Mouse (Mus musculus) stomach, embryonic 16.5 days (tissue): ENCODE measurements around the gene Paxx. TPM values are rescaled to one million over a fixed set of nuclear protein-coding genes. Genes with fewer than 3 reads are reported as not detected.

ENCODE experiments used
- ATAC-seq: fragments of 200-750 bp; cut with Nextera tagmentation; 2 replicates; pipeline ENCODE4 v1.8.0; 2017; ENCODE audit warnings: moderate number of reproducible peaks, moderate TSS enrichment; ENCODE audit not compliant: insufficient read depth, low FRiP score
- H3K27ac ChIP-seq: fragments of 300-500 bp; sonication (generic); 2 replicates; pipeline ENCODE4 v1.5.1; 2014; ENCODE audit warnings: low read length
- H3K27me3 ChIP-seq: fragments of 300-500 bp; sonication (generic); 2 replicates; pipeline ENCODE4 v1.6.1; 2014; ENCODE audit warnings: low read length, control low read depth, mixed read lengths; ENCODE audit not compliant: control insufficient read depth, insufficient read depth
- H3K36me3 ChIP-seq: fragments of 300-500 bp; sonication (generic); 2 replicates; pipeline ENCODE4 v1.6.1; 2014; ENCODE audit warnings: low read length; ENCODE audit not compliant: control insufficient read depth, insufficient read depth
- H3K4me1 ChIP-seq: fragments of 300-500 bp; sonication (generic); 2 replicates; pipeline ENCODE4 v1.6.1; 2014; ENCODE audit warnings: low read length, control low read depth, mixed read lengths; ENCODE audit not compliant: control insufficient read depth, insufficient read depth
- H3K4me2 ChIP-seq: fragments of 300-500 bp; sonication (generic); 2 replicates; pipeline ENCODE4 v1.6.1; 2014; ENCODE audit warnings: low read depth, low read length, mixed read lengths
- H3K4me3 ChIP-seq: fragments of 300-500 bp; sonication (generic); replicated peaks from 2 replicates; pipeline ENCODE4 v1.5.1; 2014; ENCODE audit warnings: mild to moderate bottlenecking, low read length
- H3K9ac ChIP-seq: fragments of 300-500 bp; sonication (generic); 2 replicates; pipeline ENCODE4 v1.6.1; 2014; ENCODE audit warnings: low read length
- H3K9me3 ChIP-seq: fragments of 300-500 bp; sonication (generic); replicated peaks from 2 replicates; pipeline ENCODE4 v1.6.1; 2016; ENCODE audit warnings: low read length, control low read depth; ENCODE audit not compliant: control insufficient read depth
- WGBS: fragments of 180-500 bp; shearing (Covaris S2); extraction: QIAGEN DNeasy Blood & Tissue Kit; methylation state at CpG from one replicate; pipeline ENCODE4 v1.1.7; 2014; 5-methylcytosine and 5-hydroxymethylcytosine counted together
- polyA plus RNA-seq: library from polyadenylated mRNA; unstranded; fragments of >200 nt; fragmentation: Nextera tagmentation; extraction: Ambion mirVana; gene quantifications from 2 replicates; pipeline ENCODE4 v1.2.1, GENCODE M21; 2015

The Paxx gene
- polyA plus RNA-seq, 1 experiment from 2014 or later, result 44.1 TPM

DNA sequence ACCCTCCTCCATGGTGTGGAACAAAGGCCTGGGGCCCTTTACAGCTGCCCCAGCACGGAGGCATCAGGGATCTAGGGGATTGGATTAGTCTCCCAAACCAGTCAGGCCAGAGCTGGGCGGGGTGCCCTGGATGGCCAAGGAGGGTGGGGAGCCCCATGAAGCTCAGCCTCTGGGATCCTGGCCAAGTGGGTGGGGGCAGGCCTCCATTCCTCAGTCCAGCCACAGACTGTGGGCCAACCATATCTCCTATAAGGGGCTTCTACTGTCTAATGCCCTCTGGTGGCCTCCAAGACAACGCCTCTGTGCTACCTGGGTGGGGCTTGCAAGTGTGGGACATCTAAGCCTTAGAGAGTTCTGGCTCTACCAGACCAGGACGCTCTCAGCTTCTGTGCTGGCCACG lies 2.0 kb downstream of the Paxx start:
- Histone ChIP-seq H3K36me3 (0 out of 2 replicates have a peak, but pooled peaks cover 8% of the 10 kb centered on the region), H3K4me3 (no peak overlapping the region), H3K9ac (peak overlapping the region; percentile 81), H3K4me2 (peak overlapping the region; percentile 78; the same call in 1 of the 2 replicates), H3K27me3 (no peaks in the 10 kb centered on the region), H3K9me3 (no peaks in the 10 kb centered on the region), H3K4me1 (peaks cover 30% of the 10 kb centered on the region), H3K27ac (peak overlapping the region; percentile 95)
- peak; percentile 37; the same call in 1 of the 2 replicates for ATAC-seq
- 51% methylated on average over 5 of the region's 5 CpGs for WGBS

DNA sequence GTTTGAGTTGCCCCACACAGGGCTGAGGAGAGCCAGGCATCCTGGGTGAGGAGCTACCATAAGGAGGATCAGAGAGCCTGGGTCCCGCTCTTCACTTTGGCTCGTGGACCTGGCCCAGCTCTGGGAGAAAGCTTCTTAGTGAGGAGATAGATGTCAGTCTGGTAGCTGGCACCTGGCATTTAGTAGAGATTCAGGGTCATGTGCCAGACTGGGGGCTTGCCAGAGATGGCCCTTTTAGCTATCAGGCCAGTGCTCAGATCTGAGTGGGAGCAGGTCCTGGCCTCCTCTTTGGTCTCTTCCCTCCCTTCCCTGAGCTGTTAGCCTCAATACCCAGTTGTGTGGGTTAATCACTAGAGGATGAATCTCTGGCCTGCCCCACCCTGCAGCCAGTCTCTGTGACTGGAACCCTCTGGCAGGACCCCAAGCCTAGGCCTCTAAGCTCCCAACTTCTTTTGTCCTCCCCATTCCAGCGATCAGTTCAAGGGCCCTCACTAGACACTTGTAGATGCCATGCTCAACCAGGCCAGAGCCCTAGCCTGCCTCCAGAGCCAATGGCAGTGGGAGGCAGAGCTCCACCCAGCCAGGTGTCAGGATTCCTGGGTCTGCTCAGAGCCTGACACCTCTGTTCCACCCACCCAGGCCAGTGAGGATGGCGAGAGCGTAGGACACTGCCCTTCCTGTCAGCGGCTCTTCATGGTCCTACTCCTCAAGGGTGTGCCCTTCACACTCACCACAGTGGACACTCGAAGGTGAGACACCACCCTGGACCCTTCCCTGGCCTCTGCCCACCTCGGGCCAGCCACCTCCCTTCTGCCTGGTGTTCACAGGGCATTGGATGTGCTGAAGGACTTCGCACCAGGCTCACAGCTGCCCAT lies 3.6 kb downstream of the Paxx start:
- Histone ChIP-seq H3K27ac (peak overlapping the region; percentile 63; the same call in 1 of the 2 replicates), H3K9me3 (no peaks in the 10 kb centered on the region), H3K4me1 (peaks cover 30% of the 10 kb centered on the region), H3K4me3 (no peak overlapping the region), H3K4me2 (peak overlapping the region; percentile 11), H3K27me3 (no peaks in the 10 kb centered on the region), H3K9ac (peak overlapping the region; percentile 17; the same call in 1 of the 2 replicates), H3K36me3 (0 out of 2 replicates have a peak, but pooled peaks cover 8% of the 10 kb centered on the region)
- 83% methylated on average over 9 of the region's 9 CpGs for WGBS
- no peak for ATAC-seq

DNA sequence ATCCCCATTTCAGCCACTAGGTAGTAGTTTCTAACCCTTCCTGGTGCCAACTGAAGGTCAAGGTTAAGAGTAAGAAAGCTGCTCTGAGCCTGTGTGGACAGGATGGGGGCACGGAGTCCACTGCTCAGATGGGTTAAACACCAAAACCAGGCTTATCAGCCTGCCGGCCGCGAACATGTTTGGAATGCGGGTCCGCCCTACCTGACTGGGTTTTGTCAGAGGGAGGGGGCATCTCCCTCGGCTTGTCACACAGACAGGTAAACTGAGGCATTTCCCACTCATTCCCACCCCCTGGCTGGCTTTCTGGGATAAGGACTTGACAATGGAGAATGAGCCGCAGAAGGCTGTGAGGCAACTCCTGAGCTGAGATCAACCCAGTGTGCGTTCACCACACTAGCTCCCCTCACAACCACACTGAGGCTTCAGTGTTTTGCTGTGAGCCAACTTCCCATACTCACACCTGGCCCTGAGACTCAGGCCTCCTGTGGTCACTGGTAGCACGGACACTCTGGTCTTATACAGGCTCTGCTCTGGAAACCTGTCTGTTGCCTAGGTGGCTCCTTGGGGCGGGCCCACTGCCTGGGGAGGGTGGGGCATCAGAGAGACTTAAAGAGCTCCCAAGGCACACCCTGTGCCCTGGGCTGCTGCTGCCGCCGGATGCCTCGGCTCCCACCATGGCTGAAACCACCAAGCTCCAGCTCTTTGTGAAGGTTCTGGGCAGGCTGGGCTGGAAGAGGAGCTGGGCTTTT lies 4.5 kb downstream of the Paxx start, which contains the start of gene Clic3:
Gene Clic3 (plus strand): TSS at position 634 of the 749 bp plus-strand sequence.
- 33% methylated on average over 14 of the region's 14 CpGs for WGBS
- peak; percentile 50 for ATAC-seq
- Histone ChIP-seq H3K4me3 (no peak within 1 kb of the TSS), H3K9me3 (no peaks in the 10 kb centered on the region), H3K27ac (peak within 1 kb of the TSS; percentile 63), H3K9ac (peak within 1 kb of the TSS; percentile 17), H3K4me2 (peak within 1 kb of the TSS; percentile 11), H3K27me3 (no peaks in the 10 kb centered on the region), H3K4me1 (peaks cover 27% of the 10 kb centered on the region), H3K36me3 (0 out of 2 replicates have a peak, but pooled peaks cover 8% of the 10 kb centered on the region)

- Histone ChIP-seq H3K4me2 (no peak overlapping the region), H3K9me3 (no peaks in the 10 kb centered on the region), H3K9ac (no peak overlapping the region), H3K4me3 (no peak overlapping the region), H3K27me3 (no peaks in the 10 kb centered on the region), H3K27ac (no peak overlapping the region), H3K36me3 (0 out of 2 replicates have a peak, but pooled peaks cover 4% of the 10 kb centered on the region), H3K4me1 (0 out of 2 replicates have a peak, but pooled peaks cover 5% of the 10 kb centered on the region)
- no peak for ATAC-seq
- WGBS, result 33% methylated on average over 1 of the region's 1 CpGs
These were observed 7.9 kb downstream of the Paxx start for GRCm38 (mm10) chr2:25452951-25453350.

- 79% methylated on average over 8 of the region's 8 CpGs for WGBS
These were observed 9.8 kb downstream of the Paxx start for GRCm38 (mm10) chr2:25450853-25451647.

DNA sequence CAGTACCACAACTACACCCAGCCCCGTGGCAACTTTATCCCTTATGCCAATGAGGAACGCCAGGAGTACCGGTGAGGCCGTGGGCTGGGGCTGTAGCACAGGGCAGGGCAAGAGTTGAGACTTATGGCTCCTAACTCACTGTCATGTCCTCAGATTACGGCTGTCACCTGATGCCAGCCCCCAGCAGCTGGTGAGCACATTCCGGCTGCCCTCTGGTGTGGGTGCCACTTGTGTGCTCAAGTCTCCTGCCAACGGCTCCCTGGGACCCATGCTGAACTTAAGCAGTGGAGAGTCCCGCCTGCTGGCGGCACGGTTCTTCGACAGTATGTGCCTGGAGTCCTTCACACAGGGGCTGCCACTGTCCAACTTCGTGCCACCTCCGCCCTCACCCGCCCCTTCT lies 18.2 kb downstream of the Paxx start:
- Histone ChIP-seq H3K4me3 (no peak overlapping the region), H3K27me3 (no peaks in the 10 kb centered on the region), H3K4me2 (no peak overlapping the region), H3K27ac (no peak overlapping the region), H3K9ac (no peak overlapping the region; the same call in 1 of the 2 replicates), H3K4me1 (no peaks in the 10 kb centered on the region), H3K9me3 (no peaks in the 10 kb centered on the region), H3K36me3 (no peaks in the 10 kb centered on the region)
- no peak for ATAC-seq
- 89% methylated on average over 14 of the region's 14 CpGs for WGBS

More at GRCm38 (mm10) chr2:25450853-25451647, 9.8 kb downstream of the Paxx start:
- Histone ChIP-seq H3K36me3 (no peaks in the 10 kb centered on the region), H3K4me1 (0 out of 2 replicates have a peak, but pooled peaks cover 4% of the 10 kb centered on the region), H3K9me3 (no peaks in the 10 kb centered on the region), H3K27me3 (no peaks in the 10 kb centered on the region), H3K9ac (no peak overlapping the region), H3K27ac (no peak overlapping the region), H3K4me2 (no peak overlapping the region), H3K4me3 (no peak overlapping the region)
- ATAC-seq, result no peak

- H3K36me3 ChIP-seq, result no peaks in the 10 kb centered on the region
- no peak overlapping the region for H3K4me2 ChIP-seq
- ATAC-seq, result no peak
- no peaks in the 10 kb centered on the region for H3K4me1 ChIP-seq
- no peak overlapping the region for H3K27ac ChIP-seq
- no peaks in the 10 kb centered on the region for H3K27me3 ChIP-seq
- H3K9me3 ChIP-seq, result no peaks in the 10 kb centered on the region
- no peak overlapping the region for H3K9ac ChIP-seq
- WGBS, result 86% methylated on average over 20 of the region's 20 CpGs
- no peak overlapping the region for H3K4me3 ChIP-seq
These were observed 19.8 kb downstream of the Paxx start for GRCm38 (mm10) chr2:25441067-25441466.

- H3K27me3 ChIP-seq, result no peaks in the 10 kb centered on the region
- H3K9me3 ChIP-seq, result no peaks in the 10 kb centered on the region
- ATAC-seq, result no peak
- no peaks in the 10 kb centered on the region for H3K4me1 ChIP-seq
- no peak overlapping the region for H3K9ac ChIP-seq
- no peak overlapping the region for H3K27ac ChIP-seq
- no peak overlapping the region for H3K4me3 ChIP-seq
- H3K36me3 ChIP-seq, result no peaks in the 10 kb centered on the region
- WGBS, result 90% methylated on average over 10 of the region's 10 CpGs
- H3K4me2 ChIP-seq, result no peak overlapping the region
These were observed 24.5 kb downstream of the Paxx start for GRCm38 (mm10) chr2:25436286-25436820.
